Mouse (Mus musculus) intestine, postnatal 0 days (tissue): ENCODE measurements at regions not wholly inside any gene's neighbourhood (a gene's known extent, or its start where the extent isn't known, plus 50 kb on each side); places are given as distances from the start of the nearest gene placed in this dataset.

Source experiments
- ATAC-seq: fragments of 200-750 bp; cut with Nextera tagmentation; 2 replicates; pipeline ENCODE4 v1.8.0; 2017; ENCODE audit warnings: mild to moderate bottlenecking, moderate TSS enrichment, moderate library complexity
- H3K27ac ChIP-seq: fragments of 300-500 bp; sonication (generic); 2 replicates; pipeline ENCODE4 v1.5.1; 2014; ENCODE audit warnings: mild to moderate bottlenecking, low read depth, low read length, moderate library complexity
- H3K27me3 ChIP-seq: fragments of 300-500 bp; sonication (generic); replicated peaks from 2 replicates; pipeline ENCODE4 v1.6.1; 2014; ENCODE audit warnings: low read length, mixed read lengths; ENCODE audit not compliant: control insufficient read depth, insufficient read depth
- H3K36me3 ChIP-seq: fragments of 300-500 bp; sonication (generic); 2 replicates; pipeline ENCODE4 v1.6.1; 2014; ENCODE audit warnings: mild to moderate bottlenecking, moderate library complexity; ENCODE audit not compliant: control insufficient read depth, insufficient read depth
- H3K4me1 ChIP-seq: fragments of 300-500 bp; sonication (generic); replicated peaks from 2 replicates; pipeline ENCODE4 v1.6.1; 2014; ENCODE audit warnings: antibody characterized with exemption, low read length, mixed read lengths; ENCODE audit not compliant: control insufficient read depth, insufficient read depth
- H3K4me2 ChIP-seq: fragments of 300-500 bp; sonication (generic); replicated peaks from 2 replicates; pipeline ENCODE4 v1.6.1; 2014; ENCODE audit warnings: low read depth, mild to moderate bottlenecking, moderate library complexity
- H3K4me3 ChIP-seq: fragments of 300-500 bp; sonication (generic); 2 replicates; pipeline ENCODE4 v1.5.1; 2014; ENCODE audit warnings: low read depth, low read length
- H3K9ac ChIP-seq: fragments of 300-500 bp; sonication (generic); 2 replicates; pipeline ENCODE4 v1.6.1; 2014; ENCODE audit warnings: mild to moderate bottlenecking, low read depth, low read length
- H3K9me3 ChIP-seq: fragments of 300-500 bp; sonication (generic); 2 replicates; pipeline ENCODE4 v1.6.1; 2016; ENCODE audit warnings: mixed run types; ENCODE audit not compliant: control insufficient read depth
- CTCF ChIP-seq: sonication (generic); IDR thresholded peaks from 2 replicates; pipeline ENCODE4 v1.5.1; 2016; ENCODE audit warnings: low read depth, mild to moderate bottlenecking, control low read depth, antibody characterized with exemption, moderate library complexity
- WGBS: fragments of 180-500 bp; shearing (Covaris S2); extraction: QIAGEN DNeasy Blood & Tissue Kit; methylation state at CpG from one replicate; pipeline ENCODE4 v1.1.7; 2014; 5-methylcytosine and 5-hydroxymethylcytosine counted together

GRCm38 (mm10) chr10:55929100-55929499 is 177.6 kb upstream of the Msl3l2 start:
- Histone ChIP-seq H3K27me3 (no peaks in the 10 kb centered on the region), H3K4me3 (no peak overlapping the region), H3K4me2 (no peak overlapping the region), H3K9ac (no peak overlapping the region), H3K9me3 (no peaks in the 10 kb centered on the region), H3K27ac (no peak overlapping the region), H3K4me1 (no peaks in the 10 kb centered on the region), H3K36me3 (no peaks in the 10 kb centered on the region)
- no peak for ATAC-seq
- no peak for TF ChIP-seq CTCF
- 77% methylated on average over 4 of the region's 4 CpGs for WGBS

GRCm38 (mm10) chr10:55933993-55934392 is 172.7 kb upstream of the Msl3l2 start:
- Histone ChIP-seq H3K4me2 (no peak overlapping the region), H3K9ac (no peak overlapping the region), H3K27ac (no peak overlapping the region), H3K4me1 (no peaks in the 10 kb centered on the region), H3K36me3 (no peaks in the 10 kb centered on the region), H3K9me3 (no peaks in the 10 kb centered on the region), H3K4me3 (no peak overlapping the region), H3K27me3 (no peaks in the 10 kb centered on the region)
- TF ChIP-seq CTCF = no peak
- ATAC-seq = no peak
- WGBS = 48% methylated on average over 2 of the region's 2 CpGs

GRCm38 (mm10) chr10:55935447-55935846 is 171.3 kb upstream of the Msl3l2 start:
- TF ChIP-seq CTCF = no peak
- Histone ChIP-seq H3K27me3 (no peaks in the 10 kb centered on the region), H3K4me2 (no peak overlapping the region), H3K36me3 (no peaks in the 10 kb centered on the region), H3K9me3 (no peaks in the 10 kb centered on the region), H3K4me3 (no peak overlapping the region), H3K27ac (no peak overlapping the region), H3K4me1 (no peaks in the 10 kb centered on the region), H3K9ac (no peak overlapping the region)
- 67% methylated on average over 2 of the region's 2 CpGs for WGBS
- no peak for ATAC-seq

- no peak overlapping the region for H3K27ac ChIP-seq
- no peak overlapping the region for H3K4me3 ChIP-seq
- ATAC-seq = no peak
- 91% methylated on average over 4 of the region's 4 CpGs for WGBS
- no peak overlapping the region for H3K9ac ChIP-seq
- H3K27me3 ChIP-seq = no peaks in the 10 kb centered on the region
- no peak overlapping the region for H3K4me2 ChIP-seq
- no peaks in the 10 kb centered on the region for H3K9me3 ChIP-seq
- no peaks in the 10 kb centered on the region for H3K36me3 ChIP-seq
- TF ChIP-seq CTCF = no peak
- no peaks in the 10 kb centered on the region for H3K4me1 ChIP-seq
Observed at GRCm38 (mm10) chr10:55962627-55963203, 144.0 kb upstream of the Msl3l2 start.
